Mouse (Mus musculus) heart, postnatal 0 days (tissue): ENCODE results near the gene Lsp1. TPM values are rescaled to one million over a fixed set of nuclear protein-coding genes. Genes with fewer than 3 reads are reported as not detected.

Experiments
- ATAC-seq: fragments of 200-750 bp; cut with Nextera tagmentation; 2 replicates; pipeline ENCODE4 v1.8.0; 2017; ENCODE audit warnings: low read depth, moderate number of reproducible peaks, moderate library complexity; ENCODE audit not compliant: insufficient read depth
- DNase-seq: peaks from one replicate; pipeline ENCODE4 v3.0.0-alpha.2; 2016; ENCODE audit warnings: low spot score
- H3K27ac ChIP-seq: fragments of 300-500 bp; sonication (generic); 2 replicates; pipeline ENCODE4 v1.5.1; 2014; ENCODE audit warnings: low read depth, mild to moderate bottlenecking
- H3K27me3 ChIP-seq: fragments of 300-500 bp; sonication (generic); 2 replicates; pipeline ENCODE4 v1.6.1; 2014; ENCODE audit warnings: low read length, mixed read lengths; ENCODE audit not compliant: control insufficient read depth, insufficient read depth
- H3K36me3 ChIP-seq: fragments of 300-500 bp; sonication (generic); replicated peaks from 2 replicates; pipeline ENCODE4 v1.6.1; 2014; ENCODE audit warnings: low read length, mixed read lengths; ENCODE audit not compliant: control insufficient read depth, insufficient read depth
- H3K4me1 ChIP-seq: fragments of 300-500 bp; sonication (generic); 2 replicates; pipeline ENCODE4 v1.6.1; 2014; ENCODE audit warnings: antibody characterized with exemption; ENCODE audit not compliant: control insufficient read depth, insufficient read depth
- H3K4me2 ChIP-seq: fragments of 300-500 bp; sonication (generic); 2 replicates; pipeline ENCODE4 v1.6.1; 2014; ENCODE audit warnings: low read depth, mild to moderate bottlenecking, low read length, moderate library complexity
- H3K4me3 ChIP-seq: fragments of 300-500 bp; sonication (generic); 2 replicates; pipeline ENCODE4 v1.5.1; 2014; ENCODE audit warnings: low read depth, low read length
- H3K9ac ChIP-seq: fragments of 300-500 bp; sonication (generic); replicated peaks from 2 replicates; pipeline ENCODE4 v1.6.1; 2014; ENCODE audit warnings: low read depth, low read length, mixed read lengths
- H3K9me3 ChIP-seq: fragments of 300-500 bp; sonication (generic); replicated peaks from 2 replicates; pipeline ENCODE4 v1.6.1; 2016; ENCODE audit warnings: low read length; ENCODE audit not compliant: control insufficient read depth
- CTCF ChIP-seq: IDR thresholded peaks from 2 replicates; pipeline ENCODE4 v1.5.1; 2016; ENCODE audit warnings: antibody characterized with exemption, control low read depth, low read depth
- EP300 ChIP-seq: IDR thresholded peaks from 2 replicates; pipeline ENCODE4 v1.6.1; 2016; ENCODE audit warnings: antibody characterized with exemption, low read depth
- WGBS: fragments of 180-500 bp; shearing (Covaris S2); extraction: QIAGEN DNeasy Blood & Tissue Kit; methylation state at CpG from one replicate; pipeline ENCODE4 v1.1.7; 2014; 5-methylcytosine and 5-hydroxymethylcytosine counted together
- polyA plus RNA-seq: library from polyadenylated mRNA; unstranded; fragments of >200 nt; fragmentation: Nextera tagmentation; extraction: Ambion mirVana; gene quantifications from 2 replicates; pipeline ENCODE4 v1.2.1, GENCODE M21; 2015
- total RNA-seq: library from RNA; depleted of rRNA; stranded (reverse); fragments of >200 nt; gene quantifications from 2 replicates; pipeline ENCODE4 v1.2.3, GENCODE M21; 2014; ENCODE audit warnings: low replicate concordance

Lsp1 gene
- total and polyA plus RNA-seq, 2 experiments from 2014 or later, result 53.1 to 84.4 TPM

DNA sequence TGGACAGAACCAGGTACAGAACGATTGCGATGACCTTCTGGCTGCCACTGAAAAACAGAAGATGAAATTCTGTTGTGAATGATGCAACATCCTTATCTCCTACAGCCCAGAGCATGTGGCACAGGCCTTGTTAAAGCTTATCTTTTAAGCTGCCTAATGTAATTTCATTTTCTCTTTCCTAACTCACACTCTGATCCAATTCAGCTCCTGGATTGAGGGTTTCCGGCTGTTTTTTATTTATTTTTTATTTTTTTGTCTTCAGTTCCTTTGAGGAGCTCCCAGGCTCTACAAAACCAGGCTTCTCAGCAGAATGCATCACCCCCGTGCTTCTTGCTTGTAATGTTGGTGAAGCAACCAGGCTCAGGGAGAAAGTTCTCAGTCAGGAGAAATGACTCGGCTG is 40.7 kb upstream of the Lsp1 start:
- no peak overlapping the region for H3K27ac ChIP-seq
- WGBS, result 69% methylated on average over 5 of the region's 5 CpGs
- H3K36me3 ChIP-seq, result no peaks in the 10 kb centered on the region
- no peak overlapping the region for H3K4me2 ChIP-seq
- no peaks in the 10 kb centered on the region for H3K27me3 ChIP-seq
- TF ChIP-seq CTCF, result no peak
- no peak for TF ChIP-seq EP300
- H3K4me3 ChIP-seq, result no peak overlapping the region
- ATAC-seq, result no peak
- DNase-seq, result no peak
- H3K4me1 ChIP-seq, result no peaks in the 10 kb centered on the region
- no peak overlapping the region for H3K9ac ChIP-seq
- H3K9me3 ChIP-seq, result no peaks in the 10 kb centered on the region

- Histone ChIP-seq H3K27me3 (no peaks in the 10 kb centered on the region), H3K4me1 (no peaks in the 10 kb centered on the region), H3K27ac (no peak overlapping the region), H3K4me3 (no peak overlapping the region), H3K9me3 (no peaks in the 10 kb centered on the region), H3K4me2 (no peak overlapping the region), H3K36me3 (no peaks in the 10 kb centered on the region), H3K9ac (no peak overlapping the region)
- TF ChIP-seq CTCF (no peak), EP300 (no peak)
- no peak for DNase-seq
- ATAC-seq, result no peak
- 59% methylated on average over 2 of the region's 2 CpGs for WGBS
These were observed 38.8 kb upstream of the Lsp1 start for GRCm38 (mm10) chr7:142421826-142422225.

- H3K4me2 ChIP-seq, result no peak overlapping the region
- TF ChIP-seq EP300 (no peak), CTCF (peak; percentile 66)
- peak; percentile 24; the same call in 1 of the 2 replicates for ATAC-seq
- peaks cover 10% of the 10 kb centered on the region; the same call in 1 of the 2 replicates for H3K4me1 ChIP-seq
- no peaks in the 10 kb centered on the region for H3K27me3 ChIP-seq
- peak; percentile 55 for DNase-seq
- H3K4me3 ChIP-seq, result no peak overlapping the region
- H3K9me3 ChIP-seq, result no peaks in the 10 kb centered on the region
- no peaks in the 10 kb centered on the region for H3K36me3 ChIP-seq
- no peak overlapping the region for H3K27ac ChIP-seq
- 60% methylated on average over 11 of the region's 11 CpGs for WGBS
- no peak overlapping the region for H3K9ac ChIP-seq
These were observed 34.9 kb upstream of the Lsp1 start for GRCm38 (mm10) chr7:142425641-142426213.

GRCm38 (mm10) chr7:142428213-142428612 is 32.4 kb upstream of the Lsp1 start:
- Histone ChIP-seq H3K4me2 (no peak overlapping the region), H3K4me3 (no peak overlapping the region), H3K27ac (no peak overlapping the region), H3K9ac (no peak overlapping the region), H3K9me3 (no peaks in the 10 kb centered on the region), H3K27me3 (no peaks in the 10 kb centered on the region), H3K4me1 (peaks cover 10% of the 10 kb centered on the region; the same call in 1 of the 2 replicates), H3K36me3 (no peaks in the 10 kb centered on the region)
- 20% methylated on average over 7 of the region's 7 CpGs for WGBS
- peak; percentile 49 for ATAC-seq
- peak; percentile 54 for TF ChIP-seq CTCF
- TF ChIP-seq EP300, result no peak
- peak; percentile 47 for DNase-seq

DNA sequence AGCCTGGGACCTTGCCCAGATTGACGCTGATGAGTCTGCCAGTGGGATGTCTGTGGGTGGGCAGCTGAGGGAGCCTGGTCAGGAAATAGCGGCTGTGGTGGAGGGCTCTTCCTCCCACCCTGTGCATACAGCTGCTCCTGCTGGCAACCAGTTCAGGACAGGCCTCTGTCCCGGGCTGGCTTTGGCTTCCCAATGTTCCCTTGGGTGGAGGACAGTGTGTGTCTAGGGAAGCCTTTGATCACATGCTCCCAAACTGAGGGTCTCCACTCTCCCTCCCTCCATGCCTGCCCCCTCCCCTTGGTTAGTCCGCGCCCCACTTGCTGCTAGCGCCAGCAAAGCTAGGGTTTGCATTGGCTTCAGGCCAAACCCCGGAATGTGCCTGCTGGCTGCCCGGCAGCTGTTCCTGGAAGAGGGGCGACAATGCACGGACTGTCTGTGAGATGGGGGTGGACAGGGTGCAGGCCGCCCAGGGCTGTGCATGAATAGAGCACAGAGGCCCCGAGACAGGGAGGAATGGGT is 30.4 kb upstream of the Lsp1 start:
- ATAC-seq (peak; percentile 46; the same call in 1 of the 2 replicates), DNase-seq (no peak)
- Histone ChIP-seq H3K9ac (no peak overlapping the region), H3K27ac (peak overlapping the region; percentile 13; the same call in 1 of the 2 replicates), H3K4me2 (no peak overlapping the region), H3K27me3 (no peaks in the 10 kb centered on the region), H3K9me3 (no peaks in the 10 kb centered on the region), H3K36me3 (no peaks in the 10 kb centered on the region), H3K4me1 (peaks cover 10% of the 10 kb centered on the region; the same call in 1 of the 2 replicates), H3K4me3 (no peak overlapping the region)
- 31% methylated on average over 11 of the region's 12 CpGs for WGBS
- TF ChIP-seq CTCF (no peak), EP300 (no peak)
